Mouse (Mus musculus) thymus, adult 2 months (tissue): ENCODE results near the gene Fam69a.

Experiments
- CTCF ChIP-seq: fragments of 200-500 bp; IDR thresholded peaks from 2 replicates; pipeline ENCODE4 v1.5.1; 2012; ENCODE audit warnings: mild to moderate bottlenecking, control low read depth, low read length, moderate library complexity, borderline replicate concordance; ENCODE audit not compliant: control insufficient read depth, poor library complexity, insufficient read depth; ENCODE audit errors: extremely low read depth
- POLR2A ChIP-seq: fragments of 200-500 bp; IDR thresholded peaks from 2 replicates; pipeline ENCODE4 v1.6.1; 2012; ENCODE audit warnings: mild to moderate bottlenecking, low read length, control low read depth, moderate library complexity; ENCODE audit not compliant: control insufficient read depth, poor library complexity, insufficient read depth; ENCODE audit errors: extremely low read depth

GRCm38 (mm10) chr5:107986967-107987834, at the start of gene Fam69a:
- peak; percentile 63; the same call in 1 of the 2 replicates for TF ChIP-seq CTCF
- peak; percentile 85 for TF ChIP-seq POLR2A
